Mouse (Mus musculus) liver, embryonic 13.5 days (tissue): Measurements from ENCODE around the gene Aoc3. TPM values are rescaled to one million over a fixed set of nuclear protein-coding genes. Genes with fewer than 3 reads are reported as not detected.

ENCODE experiments used
- ATAC-seq: fragments of 200-750 bp; cut with Nextera tagmentation; 2 replicates; pipeline ENCODE4 v1.8.0; 2017; ENCODE audit warnings: low read depth, mild to moderate bottlenecking, moderate number of reproducible peaks, moderate library complexity
- DNase-seq: peaks from one replicate; pipeline ENCODE4 v3.0.0; 2022
- H3K27ac ChIP-seq: fragments of 300-500 bp; sonication (generic); 2 replicates; pipeline ENCODE4 v1.5.1; 2015; ENCODE audit warnings: moderate library complexity, mild to moderate bottlenecking, inconsistent platforms
- H3K27me3 ChIP-seq: fragments of 300-500 bp; sonication (generic); 2 replicates; pipeline ENCODE4 v1.6.1; 2015; ENCODE audit warnings: mild to moderate bottlenecking, inconsistent platforms
- H3K36me3 ChIP-seq: fragments of 300-500 bp; sonication (generic); 2 replicates; pipeline ENCODE4 v1.6.1; 2015; ENCODE audit warnings: mild to moderate bottlenecking, inconsistent platforms
- H3K4me1 ChIP-seq: fragments of 300-500 bp; sonication (generic); replicated peaks from 2 replicates; pipeline ENCODE4 v1.6.1; 2015; ENCODE audit warnings: inconsistent platforms
- H3K4me2 ChIP-seq: fragments of 300-500 bp; sonication (generic); 2 replicates; pipeline ENCODE4 v1.6.1; 2015; ENCODE audit warnings: inconsistent platforms, mild to moderate bottlenecking, moderate library complexity
- H3K4me3 ChIP-seq: fragments of 300-500 bp; sonication (generic); replicated peaks from 2 replicates; pipeline ENCODE4 v1.5.1; 2015; ENCODE audit warnings: mild to moderate bottlenecking, inconsistent platforms
- H3K9ac ChIP-seq: fragments of 300-500 bp; sonication (generic); 2 replicates; pipeline ENCODE4 v1.6.1; 2015; ENCODE audit warnings: mild to moderate bottlenecking, inconsistent platforms
- H3K9me3 ChIP-seq: fragments of 300-500 bp; sonication (generic); replicated peaks from 2 replicates; pipeline ENCODE4 v1.6.1; 2016; ENCODE audit warnings: inconsistent platforms
- WGBS: fragments of 180-500 bp; shearing (Covaris S2); methylation state at CpG from one replicate; pipeline ENCODE4 v1.1.7; 2015; ENCODE audit not compliant: insufficient replicate concordance; 5-methylcytosine and 5-hydroxymethylcytosine counted together
- polyA plus RNA-seq: library from polyadenylated mRNA; unstranded; fragments of >200 nt; fragmentation: Nextera tagmentation; extraction: Ambion mirVana; gene quantifications from 2 replicates; pipeline ENCODE4 v1.2.1, GENCODE M21; 2015

The Aoc3 gene
- 0.07 TPM in 1 of 2 replicates, not detected in the other for polyA plus RNA-seq

GRCm38 (mm10) chr11:101330371-101330924, at the start of gene Aoc3:
Gene Aoc3, plus strand, starts transcription at chr11:101330605.
- H3K9ac ChIP-seq = no peak within 1 kb of the TSS
- H3K9me3 ChIP-seq = no peaks in the 10 kb centered on the region
- 68% methylated on average over 7 of the region's 7 CpGs for WGBS
- DNase-seq = no peak
- no peak within 1 kb of the TSS for H3K4me2 ChIP-seq
- no peak for ATAC-seq
- peak within 1 kb of the TSS; percentile 19; the same call in 1 of the 2 replicates for H3K27ac ChIP-seq
- H3K4me3 ChIP-seq = no peak within 1 kb of the TSS
- peaks cover 10% of the 10 kb centered on the region for H3K4me1 ChIP-seq
- H3K36me3 ChIP-seq = peaks cover 25% of the 10 kb centered on the region
- no peaks in the 10 kb centered on the region for H3K27me3 ChIP-seq

- DNase-seq (no peak), ATAC-seq (no peak)
- no peak overlapping the region for H3K27ac ChIP-seq
- peaks cover 39% of the 10 kb centered on the region for H3K4me1 ChIP-seq
- H3K4me3 ChIP-seq = no peak overlapping the region
- WGBS = 51% methylated on average over 7 of the region's 7 CpGs
- H3K36me3 ChIP-seq = peaks cover 32% of the 10 kb centered on the region
- H3K27me3 ChIP-seq = no peaks in the 10 kb centered on the region
- no peaks in the 10 kb centered on the region for H3K9me3 ChIP-seq
- H3K4me2 ChIP-seq = no peak overlapping the region
- no peak overlapping the region for H3K9ac ChIP-seq
These were observed 49.6 kb upstream of the Aoc3 start for GRCm38 (mm10) chr11:101280837-101281236.

- Histone ChIP-seq H3K9me3 (no peaks in the 10 kb centered on the region), H3K27me3 (no peaks in the 10 kb centered on the region), H3K4me2 (no peak overlapping the region), H3K4me1 (peaks cover 19% of the 10 kb centered on the region), H3K27ac (no peak overlapping the region), H3K9ac (no peak overlapping the region), H3K4me3 (no peak overlapping the region), H3K36me3 (peaks cover 31% of the 10 kb centered on the region)
- no peak for DNase-seq
- WGBS = 63% methylated on average over 5 of the region's 5 CpGs
- ATAC-seq = no peak
These were observed 47.5 kb upstream of the Aoc3 start for GRCm38 (mm10) chr11:101282896-101283295.

DNA sequence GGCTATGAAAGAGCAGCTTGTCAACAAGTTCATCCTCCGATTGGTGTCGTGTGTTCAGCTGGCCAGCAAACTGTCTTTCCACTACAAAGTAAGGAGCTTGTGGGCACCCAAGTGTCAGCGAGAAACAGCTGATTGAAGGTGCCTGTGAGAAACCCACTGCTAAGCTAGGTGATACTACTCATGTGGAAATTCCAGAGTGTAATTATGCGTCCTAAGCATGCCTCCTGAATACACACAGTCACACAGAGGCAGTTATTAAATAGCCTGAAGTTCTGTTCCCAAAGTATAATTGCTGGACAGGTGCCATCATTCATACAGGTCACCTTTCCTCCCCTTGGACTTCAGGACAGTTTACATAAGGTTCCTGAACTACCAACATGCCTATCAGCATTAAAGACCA, 46.6 kb upstream of the Aoc3 start:
- 69% methylated on average over 4 of the region's 4 CpGs for WGBS
- Histone ChIP-seq H3K4me3 (no peak overlapping the region), H3K4me1 (peaks cover 15% of the 10 kb centered on the region), H3K27ac (no peak overlapping the region), H3K9ac (no peak overlapping the region), H3K27me3 (no peaks in the 10 kb centered on the region), H3K9me3 (no peaks in the 10 kb centered on the region), H3K4me2 (no peak overlapping the region), H3K36me3 (peaks cover 40% of the 10 kb centered on the region)
- no peak for DNase-seq
- no peak for ATAC-seq

GRCm38 (mm10) chr11:101287306-101287705, 43.1 kb upstream of the Aoc3 start:
- H3K27me3 ChIP-seq = no peaks in the 10 kb centered on the region
- 63% methylated on average over 9 of the region's 9 CpGs for WGBS
- no peak overlapping the region for H3K27ac ChIP-seq
- ATAC-seq (0 out of 2 replicates have a peak, but pooled peaks have one; percentile 26), DNase-seq (no peak)
- H3K9me3 ChIP-seq = no peaks in the 10 kb centered on the region
- H3K9ac ChIP-seq = no peak overlapping the region
- no peak overlapping the region for H3K4me3 ChIP-seq
- H3K4me2 ChIP-seq = no peak overlapping the region
- peaks cover 75% of the 10 kb centered on the region for H3K36me3 ChIP-seq
- H3K4me1 ChIP-seq = peaks cover 5% of the 10 kb centered on the region

DNA sequence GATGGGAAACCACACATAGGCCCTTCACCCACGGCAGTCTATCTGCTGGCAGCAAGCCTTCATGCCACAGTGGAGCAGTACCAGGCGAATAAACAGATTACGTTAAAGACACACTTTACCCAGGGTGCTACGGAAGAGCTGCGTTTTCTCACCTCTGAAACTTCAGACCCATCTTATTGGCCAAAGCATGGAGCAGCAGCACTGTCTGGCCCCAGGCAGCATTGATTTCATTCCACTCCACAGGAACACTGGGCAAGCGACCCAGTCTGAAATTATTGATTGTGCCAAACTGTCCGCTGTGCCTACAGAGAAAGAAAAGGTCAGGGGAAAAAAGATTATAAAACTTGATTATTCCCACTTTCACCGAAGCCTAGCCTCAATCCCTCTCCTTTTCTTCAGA, 39.2 kb upstream of the Aoc3 start:
- no peaks in the 10 kb centered on the region for H3K9me3 ChIP-seq
- DNase-seq = no peak
- WGBS = 91% methylated on average over 8 of the region's 8 CpGs
- no peak overlapping the region for H3K4me2 ChIP-seq
- peaks cover 95% of the 10 kb centered on the region for H3K36me3 ChIP-seq
- no peak overlapping the region for H3K27ac ChIP-seq
- no peaks in the 10 kb centered on the region for H3K27me3 ChIP-seq
- no peak overlapping the region for H3K4me3 ChIP-seq
- no peak overlapping the region for H3K9ac ChIP-seq
- no peaks in the 10 kb centered on the region for H3K4me1 ChIP-seq
- no peak for ATAC-seq

- WGBS = 96% methylated on average over 8 of the region's 8 CpGs
- H3K36me3 ChIP-seq = peaks cover 96% of the 10 kb centered on the region
- no peak for ATAC-seq
These were observed 35.2 kb upstream of the Aoc3 start for GRCm38 (mm10) chr11:101295191-101295590.

DNA sequence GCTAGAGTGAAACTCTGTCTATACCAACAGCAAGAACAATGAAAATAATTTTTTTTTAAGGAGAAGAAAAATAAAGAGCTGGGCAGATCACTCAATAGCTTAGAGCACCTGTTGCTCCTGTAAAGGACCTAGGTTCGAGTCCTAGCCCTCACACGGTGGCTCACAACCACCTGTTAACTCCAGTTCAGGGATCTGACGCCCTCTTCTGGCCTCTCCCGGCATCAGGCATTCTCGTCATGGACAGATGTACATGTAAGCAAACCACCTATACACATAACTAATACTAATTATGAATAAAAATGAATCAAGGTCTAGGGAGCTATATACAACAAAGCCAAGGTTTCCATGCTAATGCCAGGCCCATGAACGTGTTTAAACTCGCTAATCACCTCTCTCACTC, 29.5 kb upstream of the Aoc3 start:
- Histone ChIP-seq H3K27me3 (no peaks in the 10 kb centered on the region), H3K9me3 (no peaks in the 10 kb centered on the region), H3K27ac (peak overlapping the region; percentile 88), H3K36me3 (peaks cover 44% of the 10 kb centered on the region), H3K4me3 (peak overlapping the region; percentile 94), H3K4me1 (peaks cover 28% of the 10 kb centered on the region), H3K4me2 (peak overlapping the region; percentile 90), H3K9ac (peak overlapping the region; percentile 93)
- DNase-seq (no peak), ATAC-seq (no peak)
- 49% methylated on average over 7 of the region's 7 CpGs for WGBS

More at GRCm38 (mm10) chr11:101295191-101295590, 35.2 kb upstream of the Aoc3 start:
- no peak overlapping the region for H3K9ac ChIP-seq
- H3K4me2 ChIP-seq = no peak overlapping the region
- no peak overlapping the region for H3K4me3 ChIP-seq
- no peaks in the 10 kb centered on the region for H3K9me3 ChIP-seq
- DNase-seq = no peak
- no peaks in the 10 kb centered on the region for H3K27me3 ChIP-seq
- no peak overlapping the region for H3K27ac ChIP-seq
- peaks cover 12% of the 10 kb centered on the region for H3K4me1 ChIP-seq

GRCm38 (mm10) chr11:101301299-101302003, 29.0 kb upstream of the Aoc3 start:
- ATAC-seq (peak; percentile 57), DNase-seq (no peak)
- peak overlapping the region; percentile 88 for H3K27ac ChIP-seq
- H3K9me3 ChIP-seq = no peaks in the 10 kb centered on the region
- peaks cover 28% of the 10 kb centered on the region for H3K4me1 ChIP-seq
- H3K9ac ChIP-seq = peak overlapping the region; percentile 93
- H3K27me3 ChIP-seq = peaks cover 4% of the 10 kb centered on the region; the same call in 1 of the 2 replicates
- H3K4me3 ChIP-seq = peak overlapping the region; percentile 94
- peak overlapping the region; percentile 90 for H3K4me2 ChIP-seq
- H3K36me3 ChIP-seq = peaks cover 38% of the 10 kb centered on the region
- 8% methylated on average over 26 of the region's 26 CpGs for WGBS

DNA sequence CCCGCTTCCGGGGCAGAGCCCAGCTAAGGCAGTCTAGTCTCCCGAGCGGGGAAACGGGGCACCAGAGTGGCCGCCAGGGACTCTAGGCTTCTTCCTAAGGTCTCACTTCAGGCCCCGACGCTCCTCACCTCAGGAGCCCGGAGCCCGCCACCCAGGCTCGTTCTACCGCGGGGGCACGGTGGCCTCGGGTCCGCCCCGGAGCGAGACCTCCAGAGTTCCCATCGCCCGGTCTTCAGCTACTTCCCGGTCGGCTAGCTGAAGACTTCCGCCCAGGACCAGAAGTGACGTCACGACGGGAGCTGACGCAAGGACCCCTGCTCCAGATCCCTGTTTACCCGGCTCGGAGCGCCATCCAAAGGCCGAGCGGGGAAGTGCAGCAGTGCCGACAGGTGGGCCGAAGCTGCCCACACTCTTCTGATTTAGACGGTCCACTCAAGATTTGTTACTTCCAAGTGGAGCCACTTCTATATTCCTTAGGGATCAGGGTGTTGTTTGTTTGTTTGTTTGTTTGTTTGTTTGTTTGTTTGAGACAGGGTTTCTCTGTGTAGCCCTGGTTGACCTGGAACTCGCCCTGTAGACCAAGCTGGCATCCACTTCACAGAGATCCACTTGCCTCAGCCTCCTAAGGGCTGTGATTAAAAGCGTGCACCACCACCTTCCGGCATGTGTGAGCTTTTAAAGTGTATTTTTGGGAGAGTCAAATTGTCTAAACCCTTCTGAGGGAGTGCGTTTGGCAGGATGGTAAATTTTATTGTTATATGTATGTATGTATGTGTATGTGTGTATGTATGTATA, 28.2 kb upstream of the Aoc3 start, which contains the start of gene Becn1:
TSS of gene Becn1 (minus strand) at position 283 of the 795 bp plus-strand sequence.
- peak within 1 kb of the TSS; percentile 90 for H3K4me2 ChIP-seq
- peak within 1 kb of the TSS; percentile 88 for H3K27ac ChIP-seq
- peak within 1 kb of the TSS; percentile 94 for H3K4me3 ChIP-seq
- H3K27me3 ChIP-seq = peaks cover 10% of the 10 kb centered on the region
- peaks cover 33% of the 10 kb centered on the region for H3K36me3 ChIP-seq
- DNase-seq (peak; percentile 92), ATAC-seq (peak; percentile 96)
- H3K9me3 ChIP-seq = no peaks in the 10 kb centered on the region
- peaks cover 28% of the 10 kb centered on the region for H3K4me1 ChIP-seq
- H3K9ac ChIP-seq = peak within 1 kb of the TSS; percentile 93
- 6% methylated on average over 39 of the region's 39 CpGs for WGBS

GRCm38 (mm10) chr11:101307744-101308143, 22.7 kb upstream of the Aoc3 start:
- no peaks in the 10 kb centered on the region for H3K36me3 ChIP-seq
- H3K27me3 ChIP-seq = peaks cover 10% of the 10 kb centered on the region
- ATAC-seq (no peak), DNase-seq (no peak)
- no peaks in the 10 kb centered on the region for H3K9me3 ChIP-seq
- H3K9ac ChIP-seq = no peak overlapping the region
- no peak overlapping the region for H3K4me3 ChIP-seq
- H3K4me1 ChIP-seq = peaks cover 6% of the 10 kb centered on the region; the same call in 1 of the 2 replicates
- WGBS = 31% methylated on average over 5 of the region's 5 CpGs
- H3K27ac ChIP-seq = no peak overlapping the region
- no peak overlapping the region for H3K4me2 ChIP-seq
